Mouse (Mus musculus) testis, postnatal 10 days (tissue): ENCODE measurements around the gene Tmem210.

Experiments
- DNase-seq: peaks from one replicate; pipeline ENCODE4 v3.0.0; 2021; ENCODE audit warnings: low spot score

The Tmem210 gene

GRCm38 (mm10) chr2:25265897-25266656, 21.9 kb upstream of the Tmem210 start:
- no peak for DNase-seq

- no peak for DNase-seq
These were observed 21.2 kb upstream of the Tmem210 start for GRCm38 (mm10) chr2:25266720-25267119.

- no peak for DNase-seq
These were observed 20.7 kb upstream of the Tmem210 start for GRCm38 (mm10) chr2:25267241-25267640.

- no peak for DNase-seq
These were observed 20.1 kb upstream of the Tmem210 start for GRCm38 (mm10) chr2:25267746-25268309.

- DNase-seq: peak; percentile 99
These were observed 16.0 kb upstream of the Tmem210 start, which contains the start of the genes Ssna1 and Anapc2 for GRCm38 (mm10) chr2:25271827-25272511. Gene Ssna1, minus strand, starts transcription at chr2:25272438. Gene Anapc2, plus strand, starts transcription at chr2:25272478.

- no peak for DNase-seq
These were observed 15.4 kb upstream of the Tmem210 start for GRCm38 (mm10) chr2:25272515-25272914.

- DNase-seq: no peak
These were observed 14.9 kb upstream of the Tmem210 start for GRCm38 (mm10) chr2:25273010-25273409.

- peak; percentile 91 for DNase-seq
These were observed 8.7 kb upstream of the Tmem210 start for GRCm38 (mm10) chr2:25278928-25279882.

- no peak for DNase-seq
These were observed 2.4 kb upstream of the Tmem210 start for GRCm38 (mm10) chr2:25285551-25285950.

- no peak for DNase-seq
These were observed 1.6 kb upstream of the Tmem210 start for GRCm38 (mm10) chr2:25286314-25286713.

GRCm38 (mm10) chr2:25286837-25287636, 908 bp upstream of the Tmem210 start:
- DNase-seq: no peak

- DNase-seq: no peak
These were observed 895 bp downstream of the Tmem210 start for GRCm38 (mm10) chr2:25288734-25289345.

GRCm38 (mm10) chr2:25289651-25290050, 1.7 kb downstream of the Tmem210 start, which contains the start of gene Lrrc26:
Gene Lrrc26, plus strand, starts transcription at chr2:25289915.
- DNase-seq: peak; percentile 46

- DNase-seq: peak; percentile 46
These were observed 2.3 kb downstream of the Tmem210 start for GRCm38 (mm10) chr2:25290101-25290815.

- DNase-seq: no peak
These were observed 2.8 kb downstream of the Tmem210 start for GRCm38 (mm10) chr2:25290816-25291130.

GRCm38 (mm10) chr2:25291184-25292053, 3.5 kb downstream of the Tmem210 start:
- DNase-seq: no peak

- DNase-seq: no peak
These were observed 4.2 kb downstream of the Tmem210 start for GRCm38 (mm10) chr2:25292054-25292544.

- DNase-seq: peak; percentile 93
These were observed 4.9 kb downstream of the Tmem210 start for GRCm38 (mm10) chr2:25292856-25293255.

GRCm38 (mm10) chr2:25293706-25294105, 5.8 kb downstream of the Tmem210 start:
- peak; percentile 47 for DNase-seq
